Mouse (Mus musculus): ENCODE data around the gene Timm22.

Timm22 gene

DNA sequence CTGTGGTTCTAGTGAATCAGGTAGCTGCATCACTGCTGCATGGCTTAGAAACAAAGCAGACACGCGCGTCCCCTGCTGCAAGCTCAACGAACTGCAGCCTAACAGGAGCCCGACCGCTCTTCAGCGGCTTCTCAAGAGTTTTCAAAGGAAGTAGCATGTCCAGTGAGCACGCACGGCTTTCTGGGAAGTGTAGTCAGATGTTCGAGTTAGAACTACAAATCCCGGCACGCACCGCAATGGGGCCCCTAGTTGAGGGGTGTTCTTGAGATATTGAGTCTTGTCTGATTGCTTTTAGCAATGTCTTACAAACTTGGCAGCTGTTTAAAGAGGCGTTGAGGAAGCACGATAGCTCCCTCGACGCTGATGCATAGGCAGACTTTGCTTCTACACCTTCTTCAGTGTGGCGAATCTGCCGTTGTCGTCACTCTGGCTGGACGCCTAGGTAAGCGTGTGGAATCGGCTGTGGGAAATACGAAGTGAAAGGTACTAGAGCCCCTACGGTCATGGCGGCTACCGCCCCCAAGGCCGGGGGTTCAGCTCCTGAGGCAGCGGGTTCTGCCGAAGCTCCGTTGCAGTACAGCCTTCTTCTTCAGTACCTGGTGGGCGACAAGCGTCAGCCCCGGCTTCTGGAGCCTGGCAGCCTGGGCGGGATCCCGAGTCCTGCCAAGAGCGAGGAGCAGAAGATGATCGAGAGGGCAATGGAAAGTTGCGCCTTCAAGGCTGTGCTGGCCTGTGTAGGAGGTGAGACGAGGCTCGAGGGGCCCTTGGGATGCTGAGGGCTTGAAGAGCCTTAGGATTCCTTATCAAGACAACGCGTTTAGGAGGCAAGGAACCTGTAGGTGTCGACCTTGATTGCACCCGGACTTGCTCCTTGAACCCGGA lies at the start of gene Timm22:
TSS of gene Timm22 (plus strand) at position 251 of the 882 bp plus-strand sequence.
- DNase-seq, result peak; percentile 98

DNA sequence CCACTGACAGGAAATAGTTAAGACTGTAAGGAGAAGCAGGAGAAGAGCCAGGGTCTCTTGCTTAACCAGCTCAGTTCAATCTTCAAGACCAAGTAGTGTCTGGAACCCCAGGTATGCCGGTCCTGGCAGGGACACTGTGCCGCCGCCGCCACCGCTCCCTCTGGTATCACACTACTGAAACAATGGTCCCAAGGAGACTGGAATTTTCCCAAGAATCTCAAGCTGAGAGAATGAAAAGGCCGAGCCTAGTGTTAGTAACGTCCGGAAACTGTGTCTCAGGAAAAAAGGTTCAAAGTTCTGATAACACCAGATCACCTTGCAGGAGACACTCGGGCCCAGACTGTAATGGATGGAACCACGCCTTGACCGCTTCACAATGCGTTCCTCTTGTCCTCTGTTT lies 49.3 kb upstream of the Timm22 start:
- DNase-seq, result no peak

GRCm38 (mm10) chr11:76358628-76359320 lies 48.0 kb upstream of the Timm22 start:
- peak; percentile 48 for DNase-seq

- no peak for DNase-seq
Measured at GRCm38 (mm10) chr11:76360255-76360654, 46.5 kb upstream of the Timm22 start.

DNA sequence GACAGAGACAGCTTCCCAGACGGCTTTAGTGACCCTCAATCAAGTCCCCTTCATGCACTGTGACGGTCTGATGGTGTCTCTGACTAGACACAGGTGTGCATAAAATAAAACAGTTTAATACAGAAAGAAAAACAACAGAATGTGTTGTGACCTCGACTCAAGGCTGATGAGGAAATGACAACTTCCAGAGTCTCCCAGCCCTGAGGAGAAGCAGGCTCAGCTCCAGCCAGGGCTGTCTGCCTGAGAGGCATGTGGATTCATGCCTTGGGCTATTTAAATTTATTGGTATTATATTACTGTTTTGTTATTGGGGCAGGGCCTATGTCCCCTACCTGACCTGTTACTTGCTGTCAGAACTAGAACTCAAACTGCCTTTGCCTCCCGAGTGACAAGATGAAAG lies 45.3 kb upstream of the Timm22 start:
- DNase-seq, result no peak

- DNase-seq, result no peak
Measured at GRCm38 (mm10) chr11:76363178-76363577, 43.6 kb upstream of the Timm22 start.

GRCm38 (mm10) chr11:76363636-76364035 lies 43.1 kb upstream of the Timm22 start:
- DNase-seq, result no peak

DNA sequence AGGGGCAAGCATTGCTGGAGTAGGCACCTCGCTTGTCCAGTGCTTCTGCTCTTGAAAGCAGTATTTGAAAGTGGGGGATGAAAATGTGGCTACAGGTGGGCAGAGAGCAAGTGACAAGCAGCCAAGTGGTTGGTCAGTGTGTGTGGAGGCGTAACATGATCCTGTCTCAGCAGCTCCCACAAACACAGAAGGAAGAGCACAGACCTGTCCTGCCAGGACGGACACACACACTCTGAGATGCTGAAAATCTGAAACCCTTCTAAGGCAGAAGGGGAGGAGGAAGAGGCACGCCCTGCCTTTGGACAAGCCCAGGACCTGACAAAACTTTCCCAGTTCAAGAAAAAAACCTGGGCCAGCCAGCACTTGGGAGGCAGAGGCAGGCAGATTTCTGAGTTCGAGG lies 42.7 kb upstream of the Timm22 start:
- no peak for DNase-seq

DNA sequence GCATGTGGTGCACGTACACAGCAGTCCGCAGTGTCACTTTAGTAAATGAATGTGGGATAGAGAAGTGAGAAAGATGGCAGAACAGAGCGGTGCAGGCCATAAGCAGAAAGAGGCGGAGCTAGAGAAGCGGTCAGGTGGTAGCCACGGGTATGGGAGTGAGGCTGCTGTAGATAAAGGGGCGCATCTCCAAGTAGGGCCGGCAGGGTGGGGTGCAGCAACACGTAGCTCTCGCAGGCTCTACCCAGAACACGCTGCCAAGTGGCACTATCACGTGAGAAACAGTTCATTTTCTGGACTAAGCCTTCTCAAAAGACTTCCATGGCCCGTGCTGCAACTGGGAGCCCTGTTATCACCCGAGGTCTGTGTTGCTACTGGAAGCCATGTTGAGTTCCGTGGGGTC lies 40.0 kb upstream of the Timm22 start:
- DNase-seq, result no peak

DNA sequence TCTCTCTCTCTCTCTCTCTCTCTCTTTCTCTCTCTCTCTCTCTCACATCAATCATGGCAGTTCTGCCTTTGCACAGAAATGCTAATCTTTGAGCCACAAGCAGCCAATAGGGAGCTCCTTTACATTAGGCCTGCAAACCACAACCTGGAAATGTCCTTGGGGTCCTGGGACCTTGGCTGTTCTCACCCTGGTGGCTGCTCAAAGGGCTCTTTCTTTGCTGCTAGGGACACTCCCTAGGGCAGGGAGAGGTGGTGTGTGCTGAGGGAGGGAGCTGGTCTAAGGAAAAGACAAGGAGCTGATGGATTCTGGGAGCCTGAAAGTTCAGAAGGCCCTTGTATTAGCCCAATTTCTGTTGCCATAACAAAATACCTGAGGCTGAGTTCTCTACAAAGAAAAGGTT lies 36.3 kb upstream of the Timm22 start:
- no peak for DNase-seq

DNA sequence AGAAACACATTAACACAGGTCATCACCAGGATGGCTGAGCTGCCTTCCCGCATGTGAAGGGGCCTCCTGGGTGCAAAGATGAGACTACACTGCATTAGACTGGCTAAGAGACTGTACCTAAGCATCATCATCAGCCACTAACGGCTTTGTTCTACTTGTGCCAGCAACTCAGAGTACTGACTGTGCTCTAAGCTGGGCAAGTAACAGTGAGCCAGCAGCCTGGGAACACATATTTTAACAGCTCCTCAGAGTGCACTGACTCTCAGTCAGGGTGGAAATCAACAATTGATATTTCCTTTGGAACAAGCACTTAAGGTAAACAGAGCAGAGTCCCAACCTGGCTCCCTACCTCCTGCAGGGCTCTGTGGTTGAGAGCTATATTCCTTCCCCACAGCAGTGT lies 34.6 kb upstream of the Timm22 start:
- no peak for DNase-seq

- no peak for DNase-seq
Measured at GRCm38 (mm10) chr11:76372534-76372933, 34.2 kb upstream of the Timm22 start.

GRCm38 (mm10) chr11:76374491-76375185 lies 32.1 kb upstream of the Timm22 start:
- peak; percentile 91 for DNase-seq

DNA sequence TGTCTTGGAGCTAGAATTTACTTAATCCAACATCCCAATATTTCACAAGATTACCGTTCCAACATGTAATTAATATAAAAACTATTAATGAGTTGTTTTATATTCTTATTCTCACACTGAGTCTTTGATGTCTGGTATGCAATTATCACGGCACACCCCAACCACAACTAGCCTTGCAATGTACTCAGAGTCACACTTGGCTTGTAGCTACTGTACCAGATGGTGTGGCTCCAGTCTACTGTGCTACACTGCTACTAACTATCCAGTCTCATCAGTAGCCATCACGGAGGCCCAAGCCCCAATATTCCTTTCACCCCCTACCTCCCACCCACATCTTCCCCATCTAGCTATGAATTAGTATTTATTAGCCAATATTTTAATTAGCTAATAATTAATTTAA lies 30.3 kb upstream of the Timm22 start:
- no peak for DNase-seq

GRCm38 (mm10) chr11:76379921-76380544 lies 26.7 kb upstream of the Timm22 start:
- peak; percentile 37 for DNase-seq

GRCm38 (mm10) chr11:76381201-76381885 lies 25.4 kb upstream of the Timm22 start:
- DNase-seq, result no peak

DNA sequence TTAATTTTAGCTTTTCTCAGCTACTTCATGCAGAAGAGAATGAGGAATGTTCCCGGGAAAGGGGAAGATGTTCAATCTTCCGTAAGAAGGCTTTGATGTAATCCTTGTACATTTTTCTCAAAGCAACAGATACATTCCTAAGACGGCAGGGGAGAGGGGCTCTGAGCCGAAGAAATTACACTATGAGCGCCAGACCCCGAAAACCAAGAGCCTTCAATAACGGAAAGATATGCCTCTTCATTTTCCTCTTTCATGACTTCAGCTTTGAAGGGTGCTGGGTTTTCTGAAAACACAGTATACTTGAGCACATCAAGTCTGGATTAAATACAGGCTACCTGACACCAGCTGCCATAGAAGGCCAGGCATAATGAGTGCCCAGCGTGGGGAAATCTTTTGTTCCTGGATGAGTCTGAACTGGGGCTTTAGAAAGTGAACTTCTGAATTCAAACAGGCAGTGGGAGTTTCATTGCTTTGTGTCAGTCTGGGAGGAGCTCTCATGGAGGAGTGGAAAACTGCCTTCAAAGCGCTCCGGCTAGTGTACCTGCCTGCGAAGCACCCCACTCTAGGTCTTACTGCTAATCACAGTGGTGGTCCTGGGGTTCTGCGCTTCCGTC lies 23.9 kb upstream of the Timm22 start:
- no peak for DNase-seq

DNA sequence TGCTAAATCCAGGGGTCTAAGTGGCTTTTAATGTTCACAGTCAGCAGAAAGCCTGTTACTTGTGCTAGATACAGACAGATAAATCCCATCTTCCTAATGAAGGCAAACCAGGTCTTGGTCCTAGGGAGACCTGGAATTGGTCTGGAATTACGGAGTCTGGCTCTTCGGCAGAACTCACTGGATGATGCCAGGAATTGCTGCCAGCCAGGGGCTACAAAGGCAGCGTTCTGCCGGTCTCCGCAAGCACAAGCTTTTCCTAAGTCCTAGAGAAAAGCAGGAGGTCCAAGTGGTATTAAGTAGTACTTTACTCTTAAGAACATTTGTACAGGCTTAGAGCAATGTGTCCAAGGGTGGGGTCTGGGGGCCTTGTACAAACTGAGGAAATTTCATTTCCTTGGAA lies 22.4 kb upstream of the Timm22 start:
- no peak for DNase-seq

- DNase-seq, result no peak
Measured at GRCm38 (mm10) chr11:76385017-76385416, 21.7 kb upstream of the Timm22 start.

DNA sequence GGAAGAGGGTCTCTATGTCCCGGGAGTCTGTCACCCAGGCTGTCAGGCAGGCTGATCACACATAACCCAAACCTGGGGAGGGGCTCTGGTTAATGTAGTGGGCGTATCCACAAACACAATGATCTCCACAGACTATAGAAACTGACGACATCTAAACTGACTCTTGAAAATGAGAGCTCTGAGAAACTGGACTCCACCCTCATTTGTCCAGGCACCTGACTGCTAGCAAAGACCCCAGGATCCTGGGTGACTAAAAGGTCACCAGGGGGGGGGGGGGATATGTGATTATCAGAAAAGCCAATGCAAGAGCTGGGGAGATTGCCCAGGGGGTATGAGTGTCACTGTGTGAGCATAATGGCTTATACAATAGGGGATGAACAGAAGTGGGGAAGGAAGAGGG lies 21.0 kb upstream of the Timm22 start:
- DNase-seq, result no peak

DNA sequence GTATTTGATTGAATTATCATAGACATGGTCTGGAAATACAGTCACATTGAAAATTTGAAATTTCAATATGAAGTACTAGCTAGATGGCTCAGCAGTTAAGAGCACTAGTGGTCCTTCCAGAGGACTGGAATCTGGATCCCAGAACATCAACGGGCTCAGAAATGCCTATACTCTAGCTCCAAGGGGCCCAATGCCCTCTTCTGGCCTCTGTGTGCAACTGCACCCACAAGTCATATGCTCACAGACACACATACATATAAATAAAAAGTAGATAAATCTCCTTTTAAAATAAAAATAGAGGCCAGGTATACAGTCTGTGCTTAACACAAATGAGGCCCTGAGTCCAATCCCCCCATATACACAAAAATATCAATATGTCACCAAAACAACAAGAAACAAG lies 19.7 kb upstream of the Timm22 start:
- no peak for DNase-seq

GRCm38 (mm10) chr11:76388711-76389110 lies 18.0 kb upstream of the Timm22 start:
- DNase-seq, result no peak
